Mouse (Mus musculus): ENCODE data around the gene Rala. TPM values are rescaled to one million over a fixed set of nuclear protein-coding genes. Genes with fewer than 3 reads are reported as not detected.
A peak's percentile ranks its signal among the peaks of the same experiment; 100 is the strongest.

The Rala gene
- polyA plus RNA-seq, 1 experiment from 2014 or later: 80.0 TPM

GRCm38 (mm10) chr13:17884211-17884610 lies 59.8 kb downstream of the Rala start:
- Histone ChIP-seq H3K4me3 (no peak overlapping the region), H3K4me2 (no peak overlapping the region), H3K27me3 (replicated peaks) (no peaks in the 10 kb centered on the region), H3K36me3 (peaks cover 35% of the 10 kb centered on the region), H3K9me3 (replicated peaks) (no peaks in the 10 kb centered on the region), H3K9ac (no peak overlapping the region), H3K27ac (ENCODE audit: poor library complexity, severe bottlenecking) (no peak overlapping the region), H3K4me1 (replicated peaks) (no peaks in the 10 kb centered on the region)
- WGBS: 84% methylated on average over 8 of the region's 8 CpGs
- ATAC-seq (ENCODE audit: insufficient number of reproducible peaks, low FRiP score): no peak

GRCm38 (mm10) chr13:17879061-17879460 lies 65.0 kb downstream of the Rala start:
- H3K4me2 ChIP-seq: no peak overlapping the region
- H3K4me1 ChIP-seq (replicated peaks): no peaks in the 10 kb centered on the region
- peaks cover 14% of the 10 kb centered on the region for H3K36me3 ChIP-seq
- peaks cover 5% of the 10 kb centered on the region; the same call in 1 of the 2 replicates for H3K9me3 ChIP-seq (replicated peaks)
- no peak overlapping the region for H3K9ac ChIP-seq
- no peaks in the 10 kb centered on the region for H3K27me3 ChIP-seq (replicated peaks)
- no peak for ATAC-seq (ENCODE audit: insufficient number of reproducible peaks, low FRiP score)
- H3K4me3 ChIP-seq: no peak overlapping the region
- no peak overlapping the region for H3K27ac ChIP-seq (ENCODE audit: poor library complexity, severe bottlenecking)

DNA sequence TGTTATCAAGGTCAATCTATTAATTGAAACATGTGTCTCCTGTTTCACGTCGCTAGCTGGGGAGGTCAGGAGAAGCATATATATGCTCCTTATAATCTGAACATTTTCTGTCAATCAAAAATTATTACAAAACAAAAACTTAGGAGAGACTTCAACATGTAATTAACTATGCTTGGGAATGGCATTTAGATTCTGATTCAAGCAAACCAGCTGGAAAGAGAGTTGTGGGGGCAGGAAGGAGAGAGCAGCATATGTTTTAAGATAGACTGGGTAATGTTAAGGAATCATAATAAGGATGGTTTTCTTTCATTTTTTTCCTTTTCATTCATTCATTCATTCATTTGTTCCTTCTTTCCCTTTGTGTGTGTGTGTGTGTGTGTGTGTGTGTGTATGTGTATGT lies 77.3 kb downstream of the Rala start:
- no peaks in the 10 kb centered on the region for H3K36me3 ChIP-seq
- no peak for ATAC-seq (ENCODE audit: insufficient number of reproducible peaks, low FRiP score)

GRCm38 (mm10) chr13:17860536-17860935 lies 83.5 kb downstream of the Rala start:
- WGBS: 77% methylated on average over 6 of the region's 6 CpGs
- H3K27me3 ChIP-seq (replicated peaks): no peaks in the 10 kb centered on the region

More for the DNA sequence above, 77.3 kb downstream of the Rala start:
- WGBS: 73% methylated on average over 2 of the region's 2 CpGs
- H3K27me3 ChIP-seq (replicated peaks): no peaks in the 10 kb centered on the region
- H3K27ac ChIP-seq (ENCODE audit: poor library complexity, severe bottlenecking): no peak overlapping the region
- 0 out of 2 replicates have a peak, but pooled peaks cover 3% of the 10 kb centered on the region for H3K4me1 ChIP-seq (replicated peaks)
- H3K9ac ChIP-seq: no peak overlapping the region
- 0 out of 2 replicates have a peak, but pooled peaks cover 2% of the 10 kb centered on the region for H3K9me3 ChIP-seq (replicated peaks)
- H3K4me2 ChIP-seq: no peak overlapping the region
- H3K4me3 ChIP-seq: no peak overlapping the region

DNA sequence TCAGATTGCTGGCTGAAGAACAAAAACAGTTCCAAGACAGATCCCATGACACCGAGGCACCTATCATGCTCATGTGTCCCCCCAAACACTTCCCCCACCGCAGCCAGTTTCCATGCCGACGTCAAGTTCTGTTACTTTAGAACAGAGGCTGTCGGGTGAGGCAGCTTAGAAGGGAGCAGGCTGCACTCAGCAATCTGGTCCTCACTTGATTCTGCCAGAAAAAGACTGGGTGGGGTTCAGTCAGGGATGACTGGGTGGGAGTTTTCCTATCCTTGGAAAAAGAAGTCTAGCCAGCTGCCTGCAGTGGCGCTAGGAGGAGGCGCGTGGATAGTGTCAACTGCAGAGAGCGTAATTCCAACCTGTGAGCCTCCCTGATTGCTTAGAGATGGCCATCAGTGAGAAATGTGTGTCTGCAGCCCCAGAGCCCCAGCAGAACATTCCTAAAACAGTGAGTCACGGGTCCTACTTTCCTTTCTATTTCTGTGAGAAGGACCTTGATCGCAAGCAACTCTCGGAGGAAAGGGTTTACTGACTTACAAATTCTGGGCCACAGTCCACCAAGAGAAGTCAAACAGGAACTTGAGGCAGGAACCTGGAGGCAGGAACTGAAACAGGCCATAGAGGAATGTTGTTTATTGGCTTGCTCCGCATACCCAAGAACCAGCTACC lies 84.5 kb downstream of the Rala start:
- ATAC-seq (ENCODE audit: insufficient number of reproducible peaks, low FRiP score): no peak
- Histone ChIP-seq H3K9me3 (replicated peaks) (peaks cover 8% of the 10 kb centered on the region; the same call in 1 of the 2 replicates), H3K36me3 (no peaks in the 10 kb centered on the region), H3K9ac (no peak overlapping the region), H3K4me2 (no peak overlapping the region), H3K27ac (ENCODE audit: poor library complexity, severe bottlenecking) (no peak overlapping the region), H3K4me1 (replicated peaks) (peaks cover 27% of the 10 kb centered on the region), H3K27me3 (replicated peaks) (no peaks in the 10 kb centered on the region), H3K4me3 (no peak overlapping the region)
- WGBS: 56% methylated on average over 13 of the region's 13 CpGs

More at GRCm38 (mm10) chr13:17860536-17860935, 83.5 kb downstream of the Rala start:
- no peak overlapping the region for H3K9ac ChIP-seq
- H3K9me3 ChIP-seq (replicated peaks): peaks cover 8% of the 10 kb centered on the region; the same call in 1 of the 2 replicates
- no peaks in the 10 kb centered on the region for H3K36me3 ChIP-seq
- no peak overlapping the region for H3K27ac ChIP-seq (ENCODE audit: poor library complexity, severe bottlenecking)
- H3K4me1 ChIP-seq (replicated peaks): peaks cover 17% of the 10 kb centered on the region
- no peak overlapping the region for H3K4me3 ChIP-seq
- no peak for ATAC-seq (ENCODE audit: insufficient number of reproducible peaks, low FRiP score)
- no peak overlapping the region for H3K4me2 ChIP-seq

- H3K4me2 ChIP-seq: no peak overlapping the region
- H3K4me1 ChIP-seq (replicated peaks): peaks cover 27% of the 10 kb centered on the region
- no peak for ATAC-seq (ENCODE audit: insufficient number of reproducible peaks, low FRiP score)
These were observed 87.0 kb downstream of the Rala start for GRCm38 (mm10) chr13:17857046-17857445.

GRCm38 (mm10) chr13:17855492-17856138 lies 88.4 kb downstream of the Rala start:
- WGBS: 2% methylated on average over 13 of the region's 13 CpGs
- H3K4me1 ChIP-seq (replicated peaks): peaks cover 27% of the 10 kb centered on the region
- H3K9ac ChIP-seq: no peak overlapping the region; the same call in 1 of the 2 replicates
- no peaks in the 10 kb centered on the region for H3K27me3 ChIP-seq (replicated peaks)
- peak overlapping the region; percentile 66 for H3K4me2 ChIP-seq
- H3K9me3 ChIP-seq (replicated peaks): peaks cover 14% of the 10 kb centered on the region; the same call in 1 of the 2 replicates
- no peak overlapping the region for H3K27ac ChIP-seq (ENCODE audit: poor library complexity, severe bottlenecking)
- peak; percentile 53 for ATAC-seq (ENCODE audit: insufficient number of reproducible peaks, low FRiP score)
- no peaks in the 10 kb centered on the region for H3K36me3 ChIP-seq
- peak overlapping the region; percentile 21; the same call in 1 of the 2 replicates for H3K4me3 ChIP-seq

More at GRCm38 (mm10) chr13:17857046-17857445, 87.0 kb downstream of the Rala start:
- 79% methylated on average over 9 of the region's 9 CpGs for WGBS
- peaks cover 14% of the 10 kb centered on the region; the same call in 1 of the 2 replicates for H3K9me3 ChIP-seq (replicated peaks)
- H3K27ac ChIP-seq (ENCODE audit: poor library complexity, severe bottlenecking): no peak overlapping the region
- no peak overlapping the region for H3K4me3 ChIP-seq
- H3K27me3 ChIP-seq (replicated peaks): no peaks in the 10 kb centered on the region
- no peaks in the 10 kb centered on the region for H3K36me3 ChIP-seq
- H3K9ac ChIP-seq: no peak overlapping the region

DNA sequence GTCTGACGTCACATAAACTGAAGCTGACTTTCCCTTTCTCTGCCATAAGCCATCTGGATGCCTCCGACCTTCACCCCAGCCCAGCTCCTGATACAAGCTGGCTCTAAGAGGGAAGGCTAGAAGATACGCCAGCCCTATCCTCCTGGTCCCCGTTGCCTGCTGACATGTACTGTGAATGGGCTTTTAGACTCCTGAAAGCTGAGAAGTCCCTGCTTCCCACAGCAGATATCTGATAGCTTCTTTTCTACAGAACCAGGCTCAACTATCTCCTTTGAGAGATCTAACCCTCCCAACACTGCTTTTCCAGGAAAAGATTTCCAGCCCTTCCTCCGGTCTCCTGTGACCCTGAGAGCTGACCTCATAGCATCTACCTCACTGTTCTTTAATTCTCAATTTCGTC lies 89.3 kb downstream of the Rala start:
- no peak for ATAC-seq (ENCODE audit: insufficient number of reproducible peaks, low FRiP score)
- no peaks in the 10 kb centered on the region for H3K36me3 ChIP-seq

DNA sequence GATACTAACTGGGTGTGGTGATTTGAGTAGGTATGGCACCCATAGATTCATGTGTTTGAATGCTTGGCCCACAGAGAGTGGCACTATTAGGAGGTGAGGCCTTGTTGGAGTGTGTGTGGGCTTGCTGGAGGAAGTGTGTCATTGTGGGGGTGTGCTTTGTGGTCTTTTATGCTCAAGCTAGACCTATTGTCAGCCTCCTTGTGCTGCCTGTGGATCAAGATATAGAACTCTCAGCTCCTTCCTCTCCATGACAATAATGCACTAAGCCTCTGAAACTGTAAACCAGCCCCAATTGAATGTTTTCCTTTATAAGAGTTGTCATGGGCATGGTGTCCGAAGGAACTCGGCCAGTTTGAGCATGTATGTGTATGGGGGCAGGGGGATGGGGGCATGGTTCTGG lies 100.7 kb downstream of the Rala start:
- no peak overlapping the region for H3K4me3 ChIP-seq
- WGBS: 89% methylated on average over 2 of the region's 2 CpGs

More for the DNA sequence above, 89.3 kb downstream of the Rala start:
- peaks cover 27% of the 10 kb centered on the region for H3K4me1 ChIP-seq (replicated peaks)
- H3K9me3 ChIP-seq (replicated peaks): peaks cover 11% of the 10 kb centered on the region; the same call in 1 of the 2 replicates
- no peaks in the 10 kb centered on the region for H3K27me3 ChIP-seq (replicated peaks)
- H3K27ac ChIP-seq (ENCODE audit: poor library complexity, severe bottlenecking): no peak overlapping the region
- 24% methylated on average over 6 of the region's 6 CpGs for WGBS
- no peak overlapping the region for H3K4me2 ChIP-seq
- no peak overlapping the region for H3K9ac ChIP-seq
- no peak overlapping the region for H3K4me3 ChIP-seq

DNA sequence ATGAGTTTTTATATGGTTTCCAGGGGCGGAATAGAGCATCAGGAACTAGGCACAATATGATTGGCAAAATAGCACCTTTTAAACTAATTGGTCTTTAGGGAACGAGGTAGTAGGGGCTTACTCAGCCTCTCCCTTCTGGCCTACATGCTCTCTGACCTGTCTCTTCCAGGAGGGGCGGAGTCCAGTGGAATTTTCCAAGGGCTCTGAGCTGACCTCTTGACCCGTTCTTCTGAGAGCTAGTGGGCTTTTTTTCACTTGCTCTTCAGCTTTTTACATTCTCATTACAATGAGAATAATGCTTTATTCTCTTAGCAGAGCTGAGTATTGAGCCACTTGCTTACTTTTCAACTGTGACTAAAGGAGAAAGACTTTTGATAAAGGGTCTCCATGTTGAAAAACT lies 101.3 kb downstream of the Rala start:
- no peak overlapping the region for H3K27ac ChIP-seq (ENCODE audit: poor library complexity, severe bottlenecking)
- no peaks in the 10 kb centered on the region for H3K9me3 ChIP-seq (replicated peaks)
- H3K36me3 ChIP-seq: no peaks in the 10 kb centered on the region
- H3K27me3 ChIP-seq (replicated peaks): no peaks in the 10 kb centered on the region
- H3K4me2 ChIP-seq: no peak overlapping the region
- H3K9ac ChIP-seq: no peak overlapping the region
- ATAC-seq (ENCODE audit: insufficient number of reproducible peaks, low FRiP score): no peak
- no peaks in the 10 kb centered on the region for H3K4me1 ChIP-seq (replicated peaks)
- 60% methylated on average over 4 of the region's 4 CpGs for WGBS
- H3K4me3 ChIP-seq: no peak overlapping the region

More for the DNA sequence above, 100.7 kb downstream of the Rala start:
- no peak for ATAC-seq (ENCODE audit: insufficient number of reproducible peaks, low FRiP score)
- Histone ChIP-seq H3K9ac (no peak overlapping the region), H3K4me2 (no peak overlapping the region), H3K4me1 (replicated peaks) (no peaks in the 10 kb centered on the region), H3K27me3 (replicated peaks) (no peaks in the 10 kb centered on the region), H3K36me3 (no peaks in the 10 kb centered on the region), H3K27ac (ENCODE audit: poor library complexity, severe bottlenecking) (no peak overlapping the region), H3K9me3 (replicated peaks) (no peaks in the 10 kb centered on the region)

DNA sequence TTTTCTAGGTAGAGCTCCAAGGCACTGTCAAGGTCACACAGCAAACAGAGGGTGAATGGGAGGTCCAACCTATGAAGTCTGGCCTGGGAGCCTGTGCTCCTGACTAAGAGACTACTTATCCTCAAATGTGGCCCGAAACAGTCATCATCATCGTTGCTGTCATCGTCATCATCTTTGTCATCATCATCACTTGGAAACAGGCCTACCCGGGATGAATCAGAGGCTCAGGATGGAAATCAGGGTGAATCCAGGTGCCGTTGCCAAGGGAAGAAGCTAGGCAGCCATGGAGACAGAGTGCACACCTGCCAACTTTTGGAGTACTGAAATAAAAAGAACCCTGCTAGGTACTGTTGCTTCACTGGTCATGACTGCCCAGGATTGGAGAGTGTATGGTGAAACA lies 104.9 kb downstream of the Rala start:
- H3K9me3 ChIP-seq (replicated peaks): no peaks in the 10 kb centered on the region
- no peaks in the 10 kb centered on the region for H3K36me3 ChIP-seq
- H3K4me2 ChIP-seq: no peak overlapping the region
- no peaks in the 10 kb centered on the region for H3K4me1 ChIP-seq (replicated peaks)
- H3K9ac ChIP-seq: no peak overlapping the region
- no peak for ATAC-seq (ENCODE audit: insufficient number of reproducible peaks, low FRiP score)
- H3K4me3 ChIP-seq: no peak overlapping the region
- 73% methylated on average over 5 of the region's 5 CpGs for WGBS
- no peak overlapping the region for H3K27ac ChIP-seq (ENCODE audit: poor library complexity, severe bottlenecking)
- H3K27me3 ChIP-seq (replicated peaks): no peaks in the 10 kb centered on the region
